Mouse (Mus musculus) heart, adult 2 months (tissue): ENCODE data around the gene Sh3rf1. TPM values are rescaled to one million over a fixed set of nuclear protein-coding genes. Genes with fewer than 3 reads are reported as not detected.

Source experiments
- DNase-seq, 2 experiments: peaks; one replicate each; pipeline ENCODE4 v3.0.0; 2021
- H3K27ac ChIP-seq: fragments of 200-600 bp; 2 replicates; pipeline ENCODE4 v1.8.1; 2022
- H3K27me3 ChIP-seq: fragments of 200-500 bp; 2 replicates; pipeline ENCODE4 v1.6.1; 2012; ENCODE audit warnings: mild to moderate bottlenecking, low read length, inconsistent platforms, mixed read lengths; ENCODE audit not compliant: control insufficient read depth, insufficient read depth
- H3K36me3 ChIP-seq: fragments of 200-500 bp; 2 replicates; pipeline ENCODE4 v1.6.1; 2012; ENCODE audit warnings: low read length, inconsistent platforms; ENCODE audit not compliant: control insufficient read depth, insufficient read depth
- H3K4me1 ChIP-seq: fragments of 200-500 bp; 2 replicates; pipeline ENCODE4 v1.6.1; 2011; ENCODE audit warnings: low read length; ENCODE audit not compliant: control insufficient read depth, insufficient read depth
- H3K4me3 ChIP-seq: fragments of 200-600 bp; 2 replicates; pipeline ENCODE4 v1.8.1; 2022
- H3K79me2 ChIP-seq: fragments of 200-500 bp; replicated peaks from 2 replicates; pipeline ENCODE4 v1.6.1; 2012; ENCODE audit warnings: mild to moderate bottlenecking, inconsistent platforms, low read length, moderate library complexity, mixed read lengths; ENCODE audit not compliant: control insufficient read depth, insufficient read depth
- H3K9ac ChIP-seq: fragments of 200-500 bp; 2 replicates; pipeline ENCODE4 v1.6.1; 2012; ENCODE audit warnings: low read depth, mild to moderate bottlenecking, control low read depth, inconsistent platforms, low read length, mixed read lengths
- CTCF ChIP-seq: fragments of 200-600 bp; IDR thresholded peaks from 2 replicates; pipeline ENCODE4 v1.8.1; 2022; ENCODE audit warnings: antibody characterized with exemption, mild to moderate bottlenecking, moderate library complexity
- EP300 ChIP-seq: fragments of 200-500 bp; IDR thresholded peaks from 2 replicates; pipeline ENCODE4 v1.6.1; 2011; ENCODE audit warnings: low read depth, low read length, control low read depth; ENCODE audit not compliant: insufficient read depth
- POLR2A ChIP-seq: fragments of 200-500 bp; IDR thresholded peaks from 2 replicates; pipeline ENCODE4 v1.6.1; 2011; ENCODE audit warnings: mild to moderate bottlenecking, low read depth, low read length, control low read depth; ENCODE audit not compliant: insufficient read depth
- WGBS: fragments of 180-500 bp; shearing (Covaris S2); methylation state at CpG from one replicate; pipeline ENCODE4 v1.1.7; 2018; 5-methylcytosine and 5-hydroxymethylcytosine counted together
- intact Hi-C: fragments of 180-260 bp; cut with DNase I; formaldehyde crosslinking; loops from one replicate; pipeline ENCODE4 v1.15.1; 2025
- polyA plus RNA-seq: library from polyadenylated mRNA; depleted of rRNA; stranded (reverse); fragments of >200 nt; gene quantifications from 2 replicates; pipeline ENCODE4 v1.2.3, GENCODE M21; 2012
- total RNA-seq, 2 experiments: library from RNA; stranded (reverse); gene quantifications; 2 replicates each; pipeline ENCODE4 v1.2.3; 2021

Sh3rf1 gene
- total and polyA plus RNA-seq, 3 experiments, result 3.1 to 4.9 (median 4.8) TPM

DNA sequence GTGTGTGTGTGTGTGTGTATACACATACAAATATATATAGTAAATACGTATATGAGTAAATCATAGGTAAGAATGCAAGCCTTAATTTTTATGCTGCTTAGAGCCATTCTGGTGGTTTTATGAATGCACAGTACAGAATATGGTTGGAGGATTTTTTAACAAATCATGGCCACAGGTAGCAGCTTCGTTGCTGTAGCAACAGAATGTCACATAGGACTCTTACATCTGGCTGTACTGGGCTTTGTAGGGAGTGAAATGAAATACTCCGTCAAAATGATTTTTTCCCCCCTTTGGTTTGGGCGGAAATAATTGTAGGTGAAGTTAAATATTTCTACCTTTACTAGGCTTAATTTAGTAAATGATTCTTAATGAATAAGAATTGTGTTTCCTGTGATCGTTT, 3.0 kb downstream of the Sh3rf1 start:
- Histone ChIP-seq H3K4me3 (no peak overlapping the region), H3K27me3 (no peaks in the 10 kb centered on the region), H3K27ac (peak overlapping the region; percentile 13; the same call in 1 of the 2 replicates), H3K4me1 (peaks cover 9% of the 10 kb centered on the region), H3K36me3 (peaks cover 7% of the 10 kb centered on the region; the same call in 1 of the 2 replicates), H3K79me2 (peaks cover 5% of the 10 kb centered on the region; the same call in 1 of the 2 replicates), H3K9ac (no peak overlapping the region)
- WGBS, result 65% methylated on average over 5 of the region's 5 CpGs
- TF ChIP-seq EP300 (no peak), CTCF (no peak), POLR2A (no peak)
- intact Hi-C loops, result loop anchor here (5.0 to 10.0 kb wide), 2 partner anchors 242 to 334 kb away; partner anchors contain the start of genes Clcn3 and Hpf1
- DNase-seq, result no peak

DNA sequence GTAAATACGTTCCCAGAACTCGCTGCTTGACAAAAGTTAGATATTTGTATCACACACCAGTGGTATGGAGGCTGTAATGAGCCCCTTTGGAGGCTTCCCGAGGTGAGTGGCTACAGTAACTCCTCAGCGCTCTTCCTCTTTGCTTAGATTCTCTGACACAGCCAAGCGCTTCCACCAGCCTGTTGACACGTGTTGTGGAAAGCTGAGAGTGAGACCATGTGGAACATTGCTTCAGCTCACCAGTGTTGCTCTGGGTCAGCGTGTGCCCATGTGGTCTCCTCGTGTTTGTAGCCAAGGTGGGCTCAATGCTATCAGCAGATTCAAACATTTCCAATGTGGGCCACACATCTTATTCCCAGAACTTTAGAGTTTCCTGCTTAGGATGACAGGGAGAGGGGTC, 5.0 kb downstream of the Sh3rf1 start:
- H3K36me3 ChIP-seq, result peaks cover 7% of the 10 kb centered on the region; the same call in 1 of the 2 replicates
- no peak for TF ChIP-seq POLR2A
- peaks cover 7% of the 10 kb centered on the region for H3K4me1 ChIP-seq
- intact Hi-C loops, result loop anchor here (5.0 to 10.0 kb wide), 2 partner anchors 244 to 336 kb away; partner anchors contain the start of genes Clcn3 and Hpf1
- 56% methylated on average over 8 of the region's 8 CpGs for WGBS
- peak overlapping the region; percentile 35 for H3K9ac ChIP-seq
- no peaks in the 10 kb centered on the region for H3K27me3 ChIP-seq
- peaks cover 8% of the 10 kb centered on the region for H3K79me2 ChIP-seq
- peak overlapping the region; percentile 18 for H3K4me3 ChIP-seq
- H3K27ac ChIP-seq, result peak overlapping the region; percentile 42
- peak in 1 of 2 experiments; percentile 7 for DNase-seq

DNA sequence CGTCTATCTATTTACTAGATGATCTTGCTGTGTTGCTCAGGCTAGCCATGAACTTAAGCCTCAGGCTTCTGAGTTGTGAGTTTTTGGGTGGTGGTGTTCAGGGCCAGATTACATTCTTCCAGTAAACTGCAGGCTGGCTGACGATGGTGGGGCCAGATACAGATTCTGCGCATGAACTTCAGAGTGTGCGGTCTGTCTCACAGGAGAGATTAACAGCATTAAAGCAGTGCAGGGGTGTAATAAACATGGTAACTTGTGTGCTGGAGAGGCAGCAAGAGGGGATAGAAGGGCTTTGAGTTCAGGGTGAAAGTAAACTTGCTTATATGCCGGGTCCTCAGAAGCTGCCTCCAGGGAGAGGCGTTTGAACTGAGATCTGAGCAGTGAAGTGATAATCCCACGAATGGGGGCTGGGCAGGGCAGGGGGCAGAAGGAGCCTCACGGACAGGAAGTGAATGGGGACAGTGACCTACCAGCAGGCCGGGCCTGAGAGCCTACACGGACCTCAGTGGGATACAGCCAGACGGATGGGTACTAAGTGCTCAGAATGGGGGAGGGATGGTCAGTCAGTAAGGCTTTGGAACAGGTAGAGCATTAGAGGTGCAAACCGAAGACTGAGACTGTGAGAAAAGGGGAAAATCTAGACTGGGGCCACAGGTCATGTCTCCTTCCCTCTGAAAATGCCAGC, 6.0 kb downstream of the Sh3rf1 start:
- WGBS, result 68% methylated on average over 12 of the region's 12 CpGs
- Histone ChIP-seq H3K4me3 (no peak overlapping the region), H3K27me3 (no peaks in the 10 kb centered on the region), H3K9ac (no peak overlapping the region), H3K79me2 (peaks cover 8% of the 10 kb centered on the region), H3K27ac (no peak overlapping the region), H3K36me3 (peaks cover 7% of the 10 kb centered on the region; the same call in 1 of the 2 replicates), H3K4me1 (peaks cover 7% of the 10 kb centered on the region)
- DNase-seq, result no peak
- intact Hi-C loops, result loop anchor here (5.0 to 10.0 kb wide), 2 partner anchors 245 to 337 kb away; partner anchors contain the start of genes Clcn3 and Hpf1
- TF ChIP-seq EP300, result no peak
- no peak for TF ChIP-seq CTCF
- TF ChIP-seq POLR2A, result no peak

DNA sequence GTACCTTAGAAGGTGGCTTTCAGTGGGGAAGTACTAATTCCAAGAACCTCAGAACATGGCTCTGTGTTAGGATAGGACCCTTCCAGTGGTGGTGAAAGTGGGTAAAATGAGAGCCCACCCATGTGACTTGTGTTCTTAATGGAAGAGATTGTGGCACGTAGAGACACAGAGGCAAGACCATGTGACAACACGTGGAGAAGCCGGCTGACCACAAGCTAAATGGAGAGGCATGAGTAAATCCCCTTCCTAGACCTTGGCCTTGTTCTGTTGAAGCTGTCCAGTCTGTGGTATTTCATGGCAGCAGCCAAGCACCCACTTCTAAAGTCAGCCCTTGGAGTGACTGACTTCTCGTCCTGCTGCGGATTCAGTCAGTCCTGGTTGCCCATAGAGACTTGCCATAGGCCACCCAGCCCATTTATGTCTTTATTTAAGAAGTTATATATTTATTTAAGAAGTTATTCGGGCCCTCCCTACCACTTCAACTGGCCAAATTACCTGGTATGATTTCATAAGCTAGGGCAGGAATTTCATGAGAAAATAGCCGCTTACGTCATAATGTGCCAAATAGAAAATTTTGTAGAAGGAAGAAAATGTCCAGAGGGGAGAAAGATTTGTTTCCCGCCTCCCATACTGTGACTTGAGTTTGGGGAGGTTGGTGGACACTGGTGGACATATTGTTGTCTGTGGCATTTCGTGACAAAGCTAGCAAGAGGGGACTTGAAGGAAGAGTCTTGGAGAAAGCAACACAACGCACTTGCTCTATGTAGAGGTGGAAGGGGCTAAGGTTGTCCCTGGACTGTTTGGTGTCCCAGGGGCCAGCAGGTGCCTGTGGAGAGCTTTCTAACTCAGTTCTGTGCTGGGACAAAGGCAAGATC, 7.4 kb downstream of the Sh3rf1 start:
- H3K9ac ChIP-seq, result no peak overlapping the region
- H3K4me3 ChIP-seq, result no peak overlapping the region
- peaks cover 7% of the 10 kb centered on the region; the same call in 1 of the 2 replicates for H3K36me3 ChIP-seq
- no peaks in the 10 kb centered on the region for H3K27me3 ChIP-seq
- intact Hi-C loops, result no loop called here
- TF ChIP-seq CTCF, result no peak
- no peak for TF ChIP-seq EP300
- TF ChIP-seq POLR2A, result no peak
- H3K27ac ChIP-seq, result no peak overlapping the region
- 95% methylated on average over 11 of the region's 11 CpGs for WGBS
- peaks cover 7% of the 10 kb centered on the region for H3K4me1 ChIP-seq
- no peak for DNase-seq
- H3K79me2 ChIP-seq, result peaks cover 8% of the 10 kb centered on the region

DNA sequence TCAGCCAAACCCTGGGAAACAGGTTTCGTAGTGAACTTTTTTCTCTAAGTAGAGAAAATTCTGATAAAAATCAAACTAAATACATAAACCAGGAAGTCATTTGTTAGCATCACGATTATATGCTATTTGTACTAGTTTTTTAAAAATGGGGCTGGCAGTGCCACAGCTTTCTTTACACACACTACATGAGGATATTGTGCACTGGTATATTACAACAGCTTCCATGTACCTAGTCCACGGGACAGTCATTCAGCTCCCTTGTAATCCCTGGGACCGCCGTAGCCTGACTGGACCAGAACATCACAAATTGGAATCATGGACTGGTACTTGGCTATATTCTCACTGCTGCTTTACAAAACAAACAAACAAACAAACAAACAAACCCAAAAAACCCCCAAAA, 11.8 kb downstream of the Sh3rf1 start:
- Histone ChIP-seq H3K4me3 (no peak overlapping the region), H3K27me3 (no peaks in the 10 kb centered on the region; the same call in 1 of the 2 replicates), H3K4me1 (no peaks in the 10 kb centered on the region; the same call in 1 of the 2 replicates), H3K79me2 (peaks cover 6% of the 10 kb centered on the region), H3K36me3 (no peaks in the 10 kb centered on the region), H3K9ac (no peak overlapping the region), H3K27ac (no peak overlapping the region)
- no peak for TF ChIP-seq EP300
- TF ChIP-seq POLR2A, result no peak
- TF ChIP-seq CTCF, result no peak
- 83% methylated on average over 5 of the region's 5 CpGs for WGBS
- no peak for DNase-seq
- intact Hi-C loops, result no loop called here
